Mouse (Mus musculus) activated CD4-positive, CD25-positive, alpha-beta regulatory T cell, adult 4 months (primary cell): ENCODE data around the gene Psmd12. TPM values are rescaled to one million over a fixed set of nuclear protein-coding genes. Genes with fewer than 3 reads are reported as not detected.
A peak's percentile ranks its signal among the peaks of the same experiment; 100 is the strongest.
"Not testable (repeated sequence)": the region's sequence is repeated elsewhere in the genome, so short reads cannot be mapped to it uniquely, and the experiment has no call there.

ENCODE experiments used
- ATAC-seq: one replicate; pipeline ENCODE4 v1.8.0; 2017
- polyA plus RNA-seq, 2 experiments: library from polyadenylated mRNA; unstranded; fragments of 100-300 nt; shearing (Covaris generic); gene quantifications; one replicate each; pipeline ENCODE4 v1.2.1; 2017

Psmd12 gene
- polyA plus RNA-seq, 2 experiments from 2014 or later: 121 to 141 TPM

DNA sequence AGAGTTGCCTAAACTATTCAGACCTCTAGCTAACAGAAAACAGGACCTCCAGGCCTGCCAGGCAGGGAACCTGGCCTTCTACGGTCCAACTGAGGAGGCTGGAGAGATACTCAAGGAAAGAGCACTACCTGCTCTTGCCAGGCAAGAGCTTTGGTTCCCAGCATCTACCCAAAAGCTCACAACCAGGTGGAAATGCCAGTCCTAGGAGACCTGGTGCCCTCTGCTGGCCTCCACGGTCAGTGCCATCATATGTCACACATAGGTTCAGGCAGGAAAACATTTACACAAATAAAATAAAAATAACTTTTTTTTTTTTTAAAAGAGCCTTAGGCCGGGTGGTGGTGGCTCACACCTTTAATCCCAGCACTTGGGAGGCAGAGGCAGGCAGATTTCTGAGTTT lies 16.8 kb upstream of the Psmd12 start:
- no peak for ATAC-seq

DNA sequence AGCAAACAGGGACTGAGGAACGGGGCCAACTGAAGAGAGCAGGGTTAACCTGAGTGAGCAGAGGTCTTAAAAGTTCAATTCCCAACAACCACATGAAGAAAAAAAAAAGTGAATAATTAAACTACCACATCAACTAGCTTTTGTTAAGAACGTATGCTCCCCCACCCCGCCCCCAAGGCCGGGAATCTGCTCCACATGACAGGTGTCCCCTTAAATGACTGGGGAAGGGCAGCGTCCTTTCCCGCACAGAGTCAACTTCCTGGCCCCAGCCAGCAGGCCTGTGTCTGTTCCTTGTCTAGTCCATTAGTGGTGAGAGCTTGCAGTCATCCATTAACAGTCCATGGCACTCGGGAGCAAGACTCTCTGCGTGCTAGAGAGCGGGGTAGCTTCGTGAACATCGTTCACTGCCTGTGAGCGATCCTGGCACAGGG lies 16.0 kb upstream of the Psmd12 start:
- ATAC-seq: no peak

DNA sequence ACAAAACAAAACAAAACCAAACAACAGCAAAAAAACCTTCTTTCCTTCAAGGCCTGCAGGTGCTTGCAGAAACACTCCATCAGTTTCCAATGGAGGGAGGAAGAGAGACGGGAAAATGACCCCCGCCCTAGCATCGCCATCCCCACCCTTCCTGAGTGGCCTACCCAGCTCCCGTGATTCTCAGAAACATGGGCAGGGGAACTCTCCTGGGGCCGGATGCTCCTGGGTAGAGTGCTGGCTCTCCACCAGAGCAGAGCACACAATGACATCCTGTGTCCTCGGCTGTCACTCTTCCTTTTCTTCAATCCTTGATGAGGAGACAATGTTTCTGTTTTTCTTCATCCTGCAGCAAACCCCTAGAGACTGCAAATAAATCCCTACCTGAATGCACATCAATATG lies 15.1 kb upstream of the Psmd12 start:
- peak; percentile 84 for ATAC-seq

DNA sequence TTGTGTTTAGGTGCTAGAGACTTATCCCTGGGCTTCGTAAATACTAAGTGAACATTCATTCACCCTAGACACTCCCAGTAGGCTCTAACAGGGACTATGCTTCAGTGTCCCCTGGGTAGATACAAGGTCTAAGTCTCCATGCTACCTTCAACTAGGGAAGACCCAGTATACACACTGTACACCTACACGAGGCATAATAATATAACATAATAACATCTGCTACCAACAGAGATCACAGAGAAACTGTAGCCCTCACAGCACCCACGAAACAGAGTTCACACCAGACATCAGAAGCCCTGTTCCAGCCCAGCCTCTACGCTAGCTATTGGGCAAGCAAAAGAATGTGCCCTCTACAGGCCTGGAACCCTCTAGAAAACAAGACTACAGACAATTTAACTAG lies 14.2 kb upstream of the Psmd12 start:
- no peak for ATAC-seq

DNA sequence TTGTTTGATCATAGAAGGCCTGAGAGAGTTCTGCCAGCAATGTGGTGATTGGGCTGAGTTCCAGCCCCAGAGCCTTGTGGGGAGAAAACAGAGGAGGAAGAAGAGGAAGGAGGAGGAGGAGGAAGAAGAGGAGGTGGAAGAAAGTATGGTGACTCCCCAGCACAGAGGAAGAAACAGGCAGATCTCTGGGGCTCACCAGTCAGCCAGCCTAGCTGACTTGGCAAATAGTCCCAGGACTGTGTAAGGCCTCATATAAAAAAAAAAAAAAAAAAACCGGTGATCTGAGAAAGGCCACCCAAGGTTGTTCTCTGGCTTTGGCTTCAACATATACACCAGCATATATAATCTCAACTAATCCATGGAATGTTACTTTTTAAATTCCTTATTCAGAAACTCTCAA lies 13.3 kb upstream of the Psmd12 start:
- no peak for ATAC-seq

DNA sequence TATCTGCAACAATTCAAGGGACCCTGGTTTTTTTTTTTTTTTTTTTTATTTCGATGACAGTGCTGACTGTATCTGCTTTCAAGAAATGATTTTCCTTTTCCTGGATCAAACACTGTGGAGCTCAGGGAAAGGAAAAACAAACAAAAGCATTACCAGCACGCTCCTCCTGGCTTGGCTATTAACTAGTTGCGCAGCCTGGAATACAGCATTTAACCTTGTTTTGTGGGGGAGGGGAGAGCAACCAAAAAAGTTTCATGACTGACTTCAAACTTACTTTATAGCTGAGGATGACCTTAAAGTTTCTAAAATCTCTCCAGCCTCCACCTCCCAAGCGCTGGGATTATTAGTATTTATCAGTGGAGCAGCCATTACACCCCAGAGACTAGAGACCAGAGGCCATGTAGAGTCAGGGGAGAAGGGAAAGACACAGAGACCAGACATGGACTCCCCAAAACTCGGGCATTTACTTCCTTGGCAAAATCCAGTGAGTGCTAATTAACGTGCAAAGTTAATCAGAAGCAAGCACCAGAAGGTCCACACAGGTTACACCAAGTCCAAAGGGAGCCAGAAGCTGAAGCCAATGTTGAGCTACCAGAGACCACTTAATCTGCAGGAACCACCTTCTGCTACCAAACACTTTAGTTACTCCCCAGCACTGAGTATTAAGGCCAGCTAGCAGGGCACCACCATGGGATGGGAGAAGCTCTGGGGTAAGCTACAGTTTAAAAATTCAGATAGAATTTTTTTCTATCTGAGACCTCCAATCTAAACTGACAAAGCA lies 12.5 kb upstream of the Psmd12 start:
- ATAC-seq: no peak

DNA sequence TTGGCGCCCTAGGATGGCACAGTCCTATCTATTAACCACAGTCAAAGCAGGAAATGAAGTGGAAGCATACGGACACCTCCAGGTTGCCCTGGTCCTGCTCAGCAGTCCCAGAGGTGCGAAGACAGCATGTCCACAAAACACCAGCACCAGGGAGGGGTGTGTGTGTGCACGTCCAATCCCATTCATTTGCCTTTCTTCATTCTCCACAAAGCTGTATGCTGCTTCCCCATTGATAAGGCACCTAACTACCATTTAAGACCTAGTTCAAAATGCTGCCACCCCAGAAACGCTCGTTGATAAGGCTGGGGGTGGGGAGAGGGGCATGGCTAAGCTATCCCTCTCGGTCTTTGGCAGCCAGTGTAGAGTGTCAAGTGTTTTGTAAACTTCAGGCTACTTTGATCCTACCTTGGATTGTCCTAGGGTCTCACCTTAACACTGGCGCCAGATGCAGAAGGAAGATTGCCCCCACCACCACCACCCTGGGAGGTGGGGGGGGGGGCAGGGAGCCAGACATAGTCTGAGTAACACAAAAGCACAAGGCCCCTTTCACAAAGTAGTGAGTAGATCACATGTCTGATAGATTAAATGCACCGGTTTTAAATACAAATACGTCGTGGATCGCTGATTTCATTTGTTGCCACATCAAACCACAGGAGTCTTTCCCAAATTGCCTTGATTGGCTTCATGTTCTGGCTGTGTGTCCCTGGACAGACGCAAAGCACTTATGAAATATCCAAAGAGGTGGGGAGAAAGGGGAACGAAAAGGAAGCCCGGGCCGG lies 10.8 kb upstream of the Psmd12 start:
- ATAC-seq: no peak

DNA sequence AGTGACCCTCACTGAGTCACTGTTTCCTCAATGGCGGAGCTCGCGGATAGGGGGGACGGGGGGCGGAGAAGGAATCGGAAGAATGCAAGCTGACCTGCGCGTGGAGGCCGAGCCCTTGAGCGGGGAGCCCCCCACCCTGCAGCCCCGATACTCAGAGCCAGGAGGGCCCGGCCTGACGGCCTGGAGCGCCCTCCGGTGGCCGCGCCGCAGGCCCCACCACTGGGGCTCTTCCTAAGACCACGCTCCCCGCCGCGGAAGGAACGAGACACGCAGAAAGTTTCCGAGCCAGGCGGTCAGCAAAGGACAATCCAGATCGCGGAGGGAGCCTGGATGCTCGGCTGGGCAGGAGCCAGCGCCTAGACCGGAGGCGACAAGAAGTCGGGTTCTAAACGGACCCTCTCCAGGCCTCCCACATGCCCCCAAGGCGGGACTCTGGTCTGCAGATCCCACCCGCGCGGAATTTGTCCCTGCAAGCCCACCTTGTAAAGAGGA lies 10.2 kb upstream of the Psmd12 start:
- ATAC-seq: no peak

DNA sequence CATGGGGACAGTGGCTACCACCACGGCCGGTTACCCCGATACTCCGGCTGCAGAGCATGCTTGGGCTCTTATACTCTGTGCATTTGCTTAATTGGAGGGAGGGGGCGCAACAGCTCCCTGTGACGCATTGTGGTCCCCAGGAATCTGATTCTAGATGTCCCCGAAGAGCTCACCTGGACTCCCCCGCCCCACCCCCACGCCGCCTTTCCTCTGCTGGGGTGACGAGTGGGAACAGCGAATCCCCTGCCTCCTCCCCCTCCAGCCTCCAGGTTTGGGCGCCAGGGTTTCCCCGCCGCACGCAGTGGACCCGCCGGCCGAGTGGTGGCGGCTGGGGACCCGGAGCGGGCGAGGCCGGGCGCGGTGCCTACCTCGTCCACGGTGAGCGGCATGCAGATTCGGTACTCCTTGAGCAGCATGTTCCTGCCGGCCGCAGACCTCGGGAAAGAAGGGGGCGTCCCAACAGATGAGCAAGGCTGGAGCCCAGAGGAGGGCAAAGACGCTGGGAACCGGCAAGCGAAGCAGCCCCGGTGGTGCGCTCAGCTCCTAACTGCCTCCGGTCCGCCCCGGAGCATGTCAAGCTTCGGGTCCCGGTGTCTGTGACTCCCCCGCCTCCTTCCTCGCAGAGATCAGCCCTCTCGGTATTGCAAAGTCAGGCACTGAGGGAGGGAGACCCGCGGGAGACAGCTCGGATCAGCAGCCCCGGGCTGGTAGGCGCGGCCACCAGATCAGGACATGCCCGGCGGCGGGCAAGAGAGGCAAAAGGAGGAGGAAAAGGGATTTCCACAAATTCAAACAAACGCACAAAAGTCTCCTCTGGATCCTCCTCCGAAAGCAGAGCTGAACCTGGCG lies 9.5 kb upstream of the Psmd12 start:
- peak; percentile 2 for ATAC-seq

DNA sequence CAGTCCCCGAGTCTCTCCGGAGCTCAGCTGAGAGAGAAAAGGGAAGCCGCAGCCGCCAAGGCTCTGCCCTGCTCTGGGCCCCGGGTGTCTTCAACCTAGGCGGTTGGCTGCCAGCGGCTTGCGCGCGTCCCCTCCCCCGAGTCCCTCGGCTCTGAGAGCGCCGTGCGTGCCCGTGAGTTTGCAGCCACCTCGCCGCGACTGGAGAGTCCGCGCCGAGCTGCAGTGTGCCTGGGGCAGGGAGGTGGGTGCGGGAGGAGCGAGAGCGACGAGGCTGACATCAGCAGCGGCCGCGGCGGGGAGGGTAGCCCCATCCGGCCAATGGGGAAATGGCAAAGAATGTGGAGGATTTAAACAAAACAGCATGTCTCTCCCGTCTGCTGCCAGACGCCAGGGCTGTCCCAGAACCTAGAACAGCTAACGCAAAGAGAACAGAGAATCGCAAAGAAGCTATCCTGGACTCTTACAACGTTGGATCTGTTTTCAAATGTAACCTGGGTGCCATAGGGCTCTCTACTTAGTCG lies 8.7 kb upstream of the Psmd12 start, which contains the start of gene Pitpnc1:
Gene Pitpnc1, minus strand, starts transcription at position 179 of the 521 bp plus-strand sequence.
- peak; percentile 67 for ATAC-seq

DNA sequence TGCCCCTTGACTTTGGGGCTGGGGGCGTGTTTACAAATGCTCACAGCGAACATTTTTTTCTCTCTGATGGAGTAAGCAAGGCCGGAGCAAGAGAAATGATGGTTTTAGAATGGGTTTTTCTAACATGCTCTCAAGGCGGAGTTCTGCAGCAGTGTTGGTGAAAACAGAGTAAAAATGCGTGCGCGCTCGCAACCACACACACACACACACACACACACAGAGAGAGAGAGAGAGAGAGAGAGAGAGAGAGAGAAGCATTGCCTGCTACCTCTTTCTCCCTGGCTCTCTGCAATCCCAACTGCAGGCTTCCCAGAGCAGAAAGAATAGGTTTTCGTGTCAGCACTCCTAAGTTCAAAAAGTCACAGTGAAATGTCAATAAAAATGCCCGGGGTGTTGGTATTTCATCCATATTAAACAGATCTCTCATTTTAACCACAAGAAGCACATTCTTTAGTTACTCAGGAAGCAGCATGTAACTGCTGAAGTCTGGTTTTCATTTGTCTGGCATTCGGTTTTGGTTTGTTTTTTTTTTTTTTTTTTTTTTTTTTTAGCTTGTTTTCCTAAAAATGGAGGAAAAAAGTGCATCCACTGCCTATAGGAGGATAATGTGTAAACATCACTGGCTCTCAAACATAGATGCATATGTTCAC lies 8.1 kb upstream of the Psmd12 start:
- no peak for ATAC-seq

DNA sequence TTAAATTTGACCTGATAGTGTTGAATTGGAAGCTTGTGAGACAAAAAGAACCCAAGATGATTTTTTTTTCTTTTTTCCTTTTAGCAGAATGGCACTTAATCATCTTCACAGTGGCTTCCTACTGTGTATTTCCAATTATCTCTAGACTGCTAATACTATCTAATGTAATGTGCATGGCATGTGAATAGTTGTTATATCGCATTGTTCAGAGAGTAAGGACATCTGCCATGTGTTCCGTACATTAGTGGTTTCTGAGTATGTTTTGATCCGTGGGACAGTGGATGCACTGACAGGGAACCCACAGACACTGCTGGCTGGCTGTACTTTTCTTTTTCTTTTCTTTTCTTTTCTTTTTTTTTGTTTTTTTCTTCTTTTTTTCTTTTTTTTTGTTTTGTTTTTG lies 7.0 kb upstream of the Psmd12 start:
- no peak for ATAC-seq

DNA sequence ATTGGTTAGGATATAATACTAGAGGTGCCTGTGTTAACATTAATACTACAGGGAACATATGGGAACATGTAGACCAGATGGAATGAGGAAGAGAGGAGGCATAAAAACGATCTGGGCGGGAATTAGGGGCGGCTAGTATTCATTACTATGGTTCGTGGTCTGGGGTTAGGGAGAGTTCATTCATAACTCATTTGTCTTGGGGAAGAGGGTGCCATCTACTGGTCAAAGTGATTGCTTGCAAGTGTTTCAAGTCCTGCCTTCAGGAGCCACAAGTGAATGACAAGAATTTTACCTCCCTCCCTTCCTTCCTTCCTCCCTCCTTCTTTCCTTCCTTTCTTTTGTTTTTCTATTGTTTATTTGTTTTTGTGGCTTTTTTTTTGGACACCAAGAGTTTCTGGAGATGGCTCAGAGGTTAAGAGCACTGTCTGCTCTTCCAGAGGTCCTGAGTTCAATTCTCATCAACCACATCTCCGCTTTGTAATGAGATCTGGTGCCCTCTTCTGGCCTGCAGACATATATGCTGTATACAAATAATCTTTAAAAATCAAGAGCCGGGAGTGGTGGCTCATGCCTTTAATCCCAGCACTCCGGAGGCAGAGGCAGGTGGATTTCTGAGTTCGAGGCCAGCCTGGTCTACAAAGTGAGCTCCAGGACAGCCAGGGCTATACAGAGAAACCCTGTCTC lies 6.0 kb upstream of the Psmd12 start:
- peak; percentile 42 for ATAC-seq

DNA sequence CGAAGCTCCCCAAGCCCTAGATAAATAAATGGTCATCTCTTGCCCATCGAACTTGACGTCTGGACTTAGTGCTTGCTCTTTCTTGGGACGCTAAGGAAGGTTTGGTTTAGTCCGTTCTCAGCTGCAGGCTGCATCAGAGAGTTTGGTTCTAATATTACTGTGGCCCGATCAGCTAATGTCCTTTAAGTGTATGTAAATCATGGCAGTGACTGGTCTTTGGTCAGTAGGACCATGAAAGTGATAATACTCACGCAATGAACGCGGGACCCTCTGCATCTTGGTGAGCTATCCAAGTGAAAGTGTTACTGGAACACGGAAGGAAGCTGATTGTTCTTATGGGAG lies 549 bp downstream of the Psmd12 start:
- ATAC-seq: no peak

DNA sequence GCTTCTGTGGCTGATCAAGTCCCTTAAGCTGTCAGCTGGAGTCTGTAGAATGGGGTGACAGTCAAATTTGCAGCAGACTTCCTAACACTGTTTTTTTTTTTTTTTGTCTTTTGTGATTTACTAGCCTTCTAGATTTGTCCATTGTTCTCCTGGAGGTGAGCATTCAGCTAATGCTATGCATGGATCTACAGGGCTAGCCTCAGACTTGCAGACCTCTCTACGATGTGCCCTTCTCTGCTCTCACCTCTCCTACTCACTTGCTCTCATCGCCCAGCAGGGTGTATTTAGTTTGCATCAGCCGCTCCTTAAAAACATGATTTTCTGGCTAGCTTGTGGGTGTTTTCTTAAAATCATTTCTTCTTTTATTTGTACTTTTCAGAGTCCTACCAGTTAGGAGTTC lies 5.1 kb downstream of the Psmd12 start:
- ATAC-seq: no peak

DNA sequence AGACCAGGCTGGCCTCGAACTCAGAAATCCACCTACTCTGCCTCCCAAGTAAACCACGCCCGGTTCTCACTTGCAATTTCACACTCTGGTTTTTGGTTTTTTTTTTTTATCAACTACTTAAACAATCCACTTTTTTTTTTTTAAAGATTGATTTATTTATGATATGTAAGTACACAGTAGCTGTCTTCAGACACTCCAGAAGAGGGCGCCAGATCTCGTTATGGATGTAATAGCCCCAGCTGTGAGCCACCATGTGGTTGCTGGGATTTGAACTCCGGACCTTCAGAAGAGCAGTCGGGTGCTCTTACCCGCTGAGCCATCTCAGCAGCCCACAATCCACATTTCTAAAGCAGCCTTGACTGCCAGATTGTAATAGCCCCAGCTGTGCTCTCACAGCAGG lies 23.5 kb downstream of the Psmd12 start:
- no peak for ATAC-seq

DNA sequence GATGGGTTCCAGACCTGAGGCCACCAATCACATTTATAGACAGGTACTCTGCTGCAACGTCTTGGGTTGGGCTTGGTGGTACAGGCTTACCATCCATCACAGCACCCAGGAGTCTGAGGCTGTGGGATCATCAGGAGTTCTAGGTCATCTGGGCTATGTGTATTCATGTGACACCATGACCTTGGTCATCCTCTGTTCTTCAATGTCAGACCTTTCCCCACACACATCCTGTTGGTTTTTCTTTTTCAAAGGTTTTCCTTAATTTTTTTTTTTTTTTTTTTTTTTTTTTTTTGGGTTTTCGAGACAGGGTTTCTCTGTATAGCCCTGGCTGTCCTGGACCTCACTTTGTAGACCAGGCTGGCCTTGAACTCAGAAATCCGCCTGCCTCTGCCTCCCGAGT lies 25.1 kb downstream of the Psmd12 start:
- not testable (repeated sequence) for ATAC-seq

DNA sequence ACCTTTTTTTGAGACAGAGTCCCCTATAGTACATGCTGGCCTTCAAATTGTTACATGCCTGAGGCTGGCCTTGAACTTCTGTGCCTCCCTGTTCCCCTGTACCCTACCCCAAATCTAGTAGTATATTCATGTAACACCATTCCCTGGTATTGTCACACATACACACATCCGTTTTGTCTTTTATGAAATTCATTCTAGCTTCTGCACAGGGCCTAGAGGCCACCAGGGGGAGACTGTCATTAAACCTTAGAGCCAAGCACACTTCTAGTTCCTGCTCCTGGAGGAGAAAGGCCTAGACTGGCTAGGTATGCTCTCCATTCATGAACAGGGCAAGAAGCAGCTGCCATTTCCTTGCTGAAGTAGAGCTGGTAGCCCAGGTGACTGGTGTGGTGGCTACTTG lies 27.0 kb downstream of the Psmd12 start:
- no peak for ATAC-seq

DNA sequence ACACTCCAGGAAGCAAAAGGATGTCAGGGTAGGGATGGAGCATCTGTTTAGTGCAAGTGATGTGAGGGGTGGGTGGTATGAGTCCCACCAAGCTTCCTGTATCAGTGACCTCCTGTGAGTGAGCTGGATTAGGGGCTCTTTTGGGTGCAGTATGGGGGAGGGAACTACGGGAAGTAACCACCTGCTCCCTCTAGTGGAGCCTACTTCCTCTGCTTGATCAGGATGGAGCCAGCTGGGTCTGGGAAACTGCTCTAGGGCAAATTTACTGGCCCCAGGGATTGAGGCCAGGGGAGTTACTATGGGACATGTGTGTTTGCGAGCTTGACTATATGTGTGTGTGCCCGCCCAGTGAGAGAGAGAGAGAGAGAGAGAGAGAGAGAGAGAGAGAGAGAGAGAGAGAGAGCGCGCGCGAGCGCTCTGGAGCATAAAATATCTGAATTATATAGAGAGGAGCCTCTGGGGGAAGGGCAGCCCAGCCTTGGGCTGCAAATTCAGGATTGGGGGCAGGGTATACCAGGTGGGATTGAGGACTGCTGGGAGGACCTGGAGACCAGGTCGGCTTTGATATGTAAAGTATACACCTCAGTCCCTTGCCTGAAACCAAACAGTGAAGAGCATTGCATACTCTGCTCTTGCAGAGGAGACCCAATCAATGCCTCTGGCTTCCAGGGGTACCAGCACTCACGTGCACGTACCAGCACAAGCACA lies 30.5 kb downstream of the Psmd12 start:
- ATAC-seq: no peak

DNA sequence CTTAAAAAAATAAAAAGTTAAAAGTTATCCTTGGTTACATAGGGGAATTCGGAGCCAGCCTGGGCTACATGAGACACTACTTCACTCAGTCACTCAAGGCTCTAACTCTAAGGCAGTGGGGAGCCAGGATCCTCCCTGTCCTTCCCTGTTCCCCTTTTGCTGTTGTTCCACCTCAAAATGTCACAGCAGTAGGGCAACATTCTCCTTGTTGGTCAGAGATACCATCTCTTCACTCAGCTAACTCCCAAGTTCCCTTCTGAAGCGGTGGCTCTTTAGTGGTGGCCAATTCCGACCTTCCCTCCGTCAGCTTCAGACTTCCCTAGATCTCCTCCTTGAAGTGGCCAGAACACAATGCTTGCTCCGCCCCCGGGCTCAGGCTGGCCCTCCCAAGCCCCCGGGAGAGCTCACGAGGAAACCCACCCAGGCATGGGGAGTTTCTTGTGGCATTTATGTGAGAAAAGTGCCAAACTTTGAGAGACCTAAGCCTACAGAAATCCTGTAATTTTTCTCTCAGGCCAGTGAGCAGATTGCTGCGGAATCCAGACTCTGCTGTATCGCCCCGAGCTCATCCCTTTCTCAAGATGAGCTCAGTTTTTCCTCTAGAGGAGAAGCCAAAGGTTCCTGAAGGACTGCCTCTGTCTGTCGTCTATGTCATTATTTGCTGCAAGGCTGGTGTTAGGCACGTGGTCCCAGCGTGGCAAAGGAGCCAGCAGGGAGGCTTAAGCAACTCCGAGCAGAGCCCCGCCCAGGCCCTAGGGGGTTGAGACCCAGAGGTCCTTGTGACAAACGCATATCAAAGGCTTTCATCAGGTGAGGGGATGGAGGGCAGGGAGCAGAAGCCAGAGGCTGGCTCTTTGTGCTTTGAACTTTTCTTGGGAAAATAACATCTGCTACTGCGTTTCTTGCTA lies 31.3 kb downstream of the Psmd12 start:
- ATAC-seq: no peak
